Mouse (Mus musculus): ENCODE data around the gene Ptgir. TPM values are rescaled to one million over a fixed set of nuclear protein-coding genes. Genes with fewer than 3 reads are reported as not detected.

Ptgir gene
- polyA plus RNA-seq, 1 experiment: 0.08 TPM

DNA sequence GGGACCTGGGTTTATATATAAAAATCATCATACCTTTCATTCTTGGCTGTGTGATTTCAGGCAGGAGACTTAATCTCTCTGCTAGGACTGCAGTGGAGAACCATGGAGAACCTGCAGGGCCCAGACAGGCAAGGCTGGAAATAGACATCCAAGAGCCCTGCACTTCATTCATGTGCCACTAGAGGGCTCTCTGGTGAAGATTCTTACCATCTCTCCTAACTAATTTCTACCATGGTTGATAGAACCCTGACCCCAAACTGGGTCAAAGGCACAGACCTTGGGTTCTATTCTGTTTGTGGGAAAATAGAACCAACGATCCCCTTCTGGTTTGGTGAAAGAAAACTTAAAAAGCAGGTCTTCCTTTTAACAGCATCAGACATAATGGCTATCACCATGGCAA, 24.6 kb downstream of the Ptgir start:
- Histone ChIP-seq H3K4me1 (ENCODE audit: control insufficient read depth, insufficient read depth, low read length) (no peaks in the 10 kb centered on the region; the same call in 1 of the 2 replicates), H3K27ac (ENCODE audit: insufficient read depth, low read length) (no peak overlapping the region), H3K4me3 (ENCODE audit: insufficient read depth, low read length) (no peak overlapping the region)
- no peak for TF ChIP-seq POLR2A (IDR thresholded peaks at IDR 0.05; ENCODE audit: extremely low read depth, insufficient read depth, low read length)
- peak; percentile 55 for TF ChIP-seq CTCF (IDR thresholded peaks at IDR 0.05; ENCODE audit: extremely low read depth, insufficient read depth, low read length)

DNA sequence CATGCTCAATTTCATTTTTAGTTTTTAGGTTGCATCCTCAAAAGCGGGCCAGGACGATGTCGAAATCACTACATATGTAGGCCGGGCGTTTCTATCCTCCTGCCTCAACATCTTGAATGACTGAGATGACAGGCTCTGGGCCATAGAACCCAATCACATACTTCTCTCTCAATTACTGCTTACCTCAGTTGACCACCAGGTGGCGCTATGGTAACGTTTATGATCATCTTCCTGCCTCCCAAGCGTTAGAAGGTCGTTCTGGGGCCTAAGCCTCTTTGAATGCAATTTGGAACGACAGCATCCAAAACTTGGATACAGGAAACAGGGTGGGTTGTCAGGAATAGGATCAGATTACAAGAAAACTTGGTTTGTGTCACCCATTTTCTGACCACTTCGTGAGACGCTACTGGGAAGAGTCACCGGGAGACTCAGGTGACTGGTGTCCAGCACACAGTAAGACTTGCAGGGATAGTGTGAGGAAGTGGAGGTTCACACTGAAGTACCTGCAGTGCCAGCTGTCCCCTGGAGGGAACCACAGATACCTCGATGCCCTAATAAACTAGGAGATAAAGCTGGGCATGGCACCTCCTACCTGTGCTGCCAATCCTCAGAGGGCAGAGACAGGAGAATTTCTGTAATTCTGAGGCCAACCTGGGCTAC, 25.8 kb downstream of the Ptgir start:
- H3K4me1 ChIP-seq (ENCODE audit: control insufficient read depth, insufficient read depth, low read length): no peaks in the 10 kb centered on the region; the same call in 1 of the 2 replicates
- TF ChIP-seq POLR2A (IDR thresholded peaks at IDR 0.05; ENCODE audit: extremely low read depth, insufficient read depth, low read length) (no peak), CTCF (IDR thresholded peaks at IDR 0.05; ENCODE audit: extremely low read depth, insufficient read depth, low read length) (peak; percentile 90)
- H3K27ac ChIP-seq (ENCODE audit: insufficient read depth, low read length): no peak overlapping the region
- H3K4me3 ChIP-seq (ENCODE audit: insufficient read depth, low read length): no peak overlapping the region

DNA sequence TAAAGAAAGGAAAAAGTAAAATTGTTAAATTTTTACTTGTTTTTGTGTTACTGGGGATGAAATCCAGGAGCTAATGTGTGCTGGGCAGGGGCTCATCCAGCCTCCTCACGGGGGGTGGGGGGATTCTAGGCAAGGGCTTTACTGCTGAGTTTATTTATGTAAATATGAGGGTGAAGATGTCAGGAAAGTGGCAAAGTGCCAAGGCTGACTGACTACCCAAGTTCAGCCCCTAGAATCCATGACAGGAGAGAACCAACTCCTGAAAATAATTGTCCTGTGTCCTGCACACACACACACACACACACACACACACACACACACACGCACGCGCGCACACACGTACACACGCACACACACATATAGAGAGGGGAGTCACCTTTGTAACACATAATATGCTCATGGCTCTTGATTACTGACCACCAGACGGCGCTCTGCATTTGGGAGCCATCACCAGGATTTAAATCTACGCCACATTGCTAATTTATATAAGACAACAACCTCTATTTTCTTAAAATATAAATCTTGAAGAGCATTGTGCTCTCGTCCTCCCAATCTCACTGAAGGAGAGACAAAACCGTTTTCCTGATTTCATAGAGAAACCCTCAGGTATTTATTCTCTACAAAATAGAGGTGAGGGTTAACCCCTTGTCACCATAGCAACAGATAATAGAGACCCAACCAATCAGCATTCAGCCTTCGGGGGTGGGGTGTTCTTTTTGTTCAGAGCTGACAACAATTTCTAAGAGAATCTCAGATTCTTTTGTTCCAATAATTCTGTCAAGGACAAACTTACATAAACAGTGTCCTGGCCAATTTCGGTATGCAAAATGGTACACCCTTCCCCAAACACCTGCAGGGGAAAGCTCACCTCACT, 26.7 kb downstream of the Ptgir start:
- 0 out of 2 replicates have a peak overlapping the region, but pooled peaks have one; percentile 5 for H3K27ac ChIP-seq (ENCODE audit: insufficient read depth, low read length)
- H3K4me1 ChIP-seq (ENCODE audit: control insufficient read depth, insufficient read depth, low read length): no peaks in the 10 kb centered on the region; the same call in 1 of the 2 replicates
- no peak overlapping the region for H3K4me3 ChIP-seq (ENCODE audit: insufficient read depth, low read length)
- TF ChIP-seq POLR2A (IDR thresholded peaks at IDR 0.05; ENCODE audit: extremely low read depth, insufficient read depth, low read length): no peak
- peak; percentile 53 for TF ChIP-seq CTCF (IDR thresholded peaks at IDR 0.05; ENCODE audit: extremely low read depth, insufficient read depth, low read length)

DNA sequence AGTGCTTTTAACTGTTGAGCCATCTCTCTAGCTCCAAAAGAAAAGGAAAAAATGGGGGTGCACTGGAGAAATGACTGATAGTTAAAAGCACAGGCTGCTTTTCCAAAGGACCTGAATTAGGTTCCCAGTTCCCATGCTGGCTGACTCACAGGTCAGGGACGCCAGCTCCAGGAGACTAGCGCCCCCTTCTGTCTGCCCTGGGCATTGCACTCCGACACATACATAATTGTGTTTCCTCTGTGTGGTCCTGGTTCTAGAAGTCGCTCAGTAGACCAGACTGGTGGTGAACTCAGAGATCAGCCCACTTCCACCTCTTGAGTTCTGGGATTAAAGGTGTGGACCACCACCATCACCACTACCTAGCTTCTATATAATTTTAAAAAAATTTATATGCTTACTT, 31.0 kb downstream of the Ptgir start:
- Histone ChIP-seq H3K4me1 (ENCODE audit: control insufficient read depth, insufficient read depth, low read length) (peaks cover 9% of the 10 kb centered on the region), H3K4me3 (ENCODE audit: insufficient read depth, low read length) (no peak overlapping the region), H3K27ac (ENCODE audit: insufficient read depth, low read length) (no peak overlapping the region)
- TF ChIP-seq POLR2A (IDR thresholded peaks at IDR 0.05; ENCODE audit: extremely low read depth, insufficient read depth, low read length) (no peak), CTCF (IDR thresholded peaks at IDR 0.05; ENCODE audit: extremely low read depth, insufficient read depth, low read length) (peak; percentile 26; the same call in 1 of the 2 replicates)

DNA sequence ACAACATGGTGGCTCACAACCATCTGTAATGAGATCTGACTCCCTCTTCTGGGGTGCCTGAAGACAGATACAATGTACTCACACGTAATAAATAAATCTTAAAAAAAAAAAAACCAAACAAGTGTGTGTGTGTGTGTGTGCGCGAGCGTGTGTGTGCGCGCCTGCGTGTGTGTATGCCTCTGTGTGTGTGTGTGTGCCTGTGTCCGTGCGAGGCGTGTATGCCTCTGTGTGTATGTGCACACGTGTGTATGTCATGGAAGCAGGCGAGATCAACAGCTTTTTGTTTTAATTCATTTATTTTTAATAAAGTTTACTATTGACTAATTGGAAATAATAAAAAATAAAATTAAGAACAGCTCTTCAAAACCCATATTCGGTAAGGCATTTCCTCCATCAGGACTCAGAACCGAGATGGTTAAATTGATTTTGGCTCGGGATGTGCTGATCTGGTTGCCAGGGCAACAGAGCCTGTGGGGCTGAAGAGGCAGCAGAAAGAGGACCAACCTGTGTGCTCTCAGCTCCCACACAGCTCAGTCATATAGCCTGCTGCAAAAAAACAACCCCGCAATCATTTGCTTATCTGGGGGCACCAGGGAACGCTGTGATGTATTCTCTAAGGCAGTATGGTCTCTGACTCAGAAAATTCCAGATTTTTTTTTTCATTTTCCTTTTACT, 32.0 kb downstream of the Ptgir start:
- peak overlapping the region; percentile 53 for H3K27ac ChIP-seq (ENCODE audit: insufficient read depth, low read length)
- H3K4me1 ChIP-seq (ENCODE audit: control insufficient read depth, insufficient read depth, low read length): peaks cover 9% of the 10 kb centered on the region
- no peak overlapping the region for H3K4me3 ChIP-seq (ENCODE audit: insufficient read depth, low read length)
- TF ChIP-seq CTCF (IDR thresholded peaks at IDR 0.05; ENCODE audit: extremely low read depth, insufficient read depth, low read length): no peak
- peak; percentile 30; the same call in 1 of the 2 replicates for TF ChIP-seq POLR2A (IDR thresholded peaks at IDR 0.05; ENCODE audit: extremely low read depth, insufficient read depth, low read length)

DNA sequence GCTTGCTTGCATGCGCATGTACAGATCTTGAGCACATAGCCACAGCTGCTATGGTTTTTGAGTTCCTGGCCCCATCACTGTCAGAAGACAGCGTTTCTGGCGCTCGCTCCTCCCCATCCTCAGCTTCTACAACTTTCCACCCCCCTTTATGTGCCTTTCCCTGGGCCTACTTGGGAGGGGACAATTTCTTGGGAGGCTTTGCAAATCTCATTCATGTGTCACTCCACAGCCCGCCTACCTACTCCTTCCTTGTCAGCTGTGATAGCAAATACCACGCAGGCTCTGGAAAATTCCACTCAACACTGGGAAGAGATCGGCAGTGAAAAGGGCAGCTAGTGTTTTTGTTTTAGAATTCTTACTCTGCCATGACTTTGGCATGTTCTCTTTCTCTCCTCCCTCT, 34.0 kb downstream of the Ptgir start:
- peak overlapping the region; percentile 53; the same call in 1 of the 2 replicates for H3K27ac ChIP-seq (ENCODE audit: insufficient read depth, low read length)
- TF ChIP-seq CTCF (IDR thresholded peaks at IDR 0.05; ENCODE audit: extremely low read depth, insufficient read depth, low read length) (no peak), POLR2A (IDR thresholded peaks at IDR 0.05; ENCODE audit: extremely low read depth, insufficient read depth, low read length) (no peak)
- H3K4me3 ChIP-seq (ENCODE audit: insufficient read depth, low read length): no peak overlapping the region
- H3K4me1 ChIP-seq (ENCODE audit: control insufficient read depth, insufficient read depth, low read length): peaks cover 9% of the 10 kb centered on the region

DNA sequence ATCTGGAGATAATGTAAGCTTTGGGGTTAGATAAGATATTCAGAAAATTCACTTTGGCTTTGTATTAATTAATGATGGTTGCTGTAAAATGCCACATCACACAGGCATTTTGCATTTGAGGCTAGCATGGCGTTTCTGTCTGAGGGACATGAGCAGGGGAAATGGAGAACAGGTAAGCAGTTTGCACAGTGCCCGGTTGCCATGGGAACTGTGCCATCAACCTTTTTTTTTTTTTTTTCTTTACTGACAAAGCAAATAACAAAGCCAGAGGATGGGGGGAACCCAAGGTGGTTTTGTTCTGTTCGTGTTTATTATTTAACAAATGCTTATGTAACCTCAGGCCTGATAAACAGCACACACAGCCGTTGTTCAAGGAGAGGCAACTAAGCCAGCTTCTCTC, 36.6 kb downstream of the Ptgir start:
- TF ChIP-seq CTCF (IDR thresholded peaks at IDR 0.05; ENCODE audit: extremely low read depth, insufficient read depth, low read length): no peak
- no peak for TF ChIP-seq POLR2A (IDR thresholded peaks at IDR 0.05; ENCODE audit: extremely low read depth, insufficient read depth, low read length)
- Histone ChIP-seq H3K4me1 (ENCODE audit: control insufficient read depth, insufficient read depth, low read length) (peaks cover 9% of the 10 kb centered on the region), H3K4me3 (ENCODE audit: insufficient read depth, low read length) (no peak overlapping the region), H3K27ac (ENCODE audit: insufficient read depth, low read length) (no peak overlapping the region)

DNA sequence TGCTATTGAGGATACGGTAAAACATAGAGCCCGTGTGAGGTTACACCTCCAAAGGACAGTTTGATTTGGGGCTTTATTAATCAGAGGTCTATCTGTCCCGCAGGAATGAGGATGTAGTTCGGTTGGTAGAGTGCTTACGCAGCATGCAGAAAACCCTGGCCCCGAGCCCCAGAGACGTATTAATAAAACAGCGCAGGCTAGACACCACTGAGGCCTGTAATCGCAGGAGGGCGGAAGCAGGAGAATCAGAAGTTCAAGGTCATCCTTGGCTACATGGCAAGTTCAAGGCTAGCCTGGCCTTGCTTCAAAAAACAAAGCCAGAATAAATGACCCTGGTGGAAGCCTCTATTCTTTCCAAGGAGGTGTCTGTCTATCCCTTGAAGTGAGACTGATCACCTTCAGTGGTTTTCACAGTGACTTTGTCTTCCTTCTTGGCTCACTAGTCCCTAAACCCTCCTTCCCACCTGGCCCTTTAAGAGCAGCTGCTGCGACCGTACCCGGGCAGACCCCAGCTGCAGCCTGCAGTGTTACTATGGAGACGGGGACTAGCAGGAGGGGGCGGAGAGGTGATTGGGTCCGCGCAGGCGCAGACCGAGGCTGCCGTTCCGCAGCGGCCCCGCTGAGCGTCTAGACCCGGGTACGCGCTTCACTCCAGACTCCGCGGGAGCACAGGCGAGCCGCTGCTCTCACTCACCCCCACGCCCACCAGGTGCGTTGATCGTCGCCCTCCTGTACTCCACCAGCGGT, 37.9 kb downstream of the Ptgir start, which contains the start of gene Pnmal2:
Gene Pnmal2 (plus strand): TSS at position 622 of the 747 bp plus-strand sequence.
- Histone ChIP-seq H3K4me3 (ENCODE audit: insufficient read depth, low read length) (peak within 1 kb of the TSS; percentile 77), H3K27ac (ENCODE audit: insufficient read depth, low read length) (peak within 1 kb of the TSS; percentile 74), H3K4me1 (ENCODE audit: control insufficient read depth, insufficient read depth, low read length) (peaks cover 6% of the 10 kb centered on the region)
- TF ChIP-seq CTCF (IDR thresholded peaks at IDR 0.05; ENCODE audit: extremely low read depth, insufficient read depth, low read length) (no peak), POLR2A (IDR thresholded peaks at IDR 0.05; ENCODE audit: extremely low read depth, insufficient read depth, low read length) (peak; percentile 95)

Measured in cortical plate, adult 2 months (tissue).